Mouse (Mus musculus) midbrain, embryonic 14.5 days (tissue): ENCODE results near the gene Pih1d1. TPM values are rescaled to one million over a fixed set of nuclear protein-coding genes. Genes with fewer than 3 reads are reported as not detected.

Experiments
- ATAC-seq: fragments of 200-750 bp; cut with Nextera tagmentation; 2 replicates; pipeline ENCODE4 v1.8.0; 2017; ENCODE audit warnings: moderate number of reproducible peaks, moderate library complexity; ENCODE audit not compliant: low FRiP score, low TSS enrichment
- DNase-seq: peaks from one replicate; pipeline ENCODE4 v3.0.0-alpha.2; 2015
- H3K27ac ChIP-seq: fragments of 300-500 bp; sonication (generic); replicated peaks from 2 replicates; pipeline ENCODE4 v1.5.1; 2014; ENCODE audit warnings: mild to moderate bottlenecking, low read depth, low read length, moderate library complexity
- H3K27me3 ChIP-seq: fragments of 300-500 bp; sonication (generic); 2 replicates; pipeline ENCODE4 v1.6.1; 2014; ENCODE audit warnings: low read length, control low read depth, mixed read lengths; ENCODE audit not compliant: control insufficient read depth, insufficient read depth
- H3K36me3 ChIP-seq: fragments of 300-500 bp; sonication (generic); 2 replicates; pipeline ENCODE4 v1.6.1; 2014; ENCODE audit warnings: low read length, control low read depth; ENCODE audit not compliant: control insufficient read depth, insufficient read depth
- H3K4me1 ChIP-seq: fragments of 300-500 bp; sonication (generic); 2 replicates; pipeline ENCODE4 v1.6.1; 2014; ENCODE audit warnings: mild to moderate bottlenecking, antibody characterized with exemption, low read length, control low read depth; ENCODE audit not compliant: control insufficient read depth, insufficient read depth
- H3K4me2 ChIP-seq: fragments of 300-500 bp; sonication (generic); 2 replicates; pipeline ENCODE4 v1.6.1; 2014; ENCODE audit warnings: mild to moderate bottlenecking, low read length, moderate library complexity
- H3K4me3 ChIP-seq: fragments of 300-500 bp; sonication (generic); replicated peaks from 2 replicates; pipeline ENCODE4 v1.5.1; 2014; ENCODE audit warnings: low read depth, low read length
- H3K9ac ChIP-seq: fragments of 300-500 bp; sonication (generic); replicated peaks from 2 replicates; pipeline ENCODE4 v1.6.1; 2014; ENCODE audit warnings: mild to moderate bottlenecking, low read length, moderate library complexity
- H3K9me3 ChIP-seq: fragments of 300-500 bp; sonication (generic); 2 replicates; pipeline ENCODE4 v1.6.1; 2016; ENCODE audit warnings: low read length, control low read depth, mixed read lengths; ENCODE audit not compliant: control insufficient read depth
- WGBS: fragments of 180-500 bp; shearing (Covaris S2); extraction: QIAGEN DNeasy Blood & Tissue Kit; methylation state at CpG from one replicate; pipeline ENCODE4 v1.1.7; 2014; 5-methylcytosine and 5-hydroxymethylcytosine counted together
- polyA plus RNA-seq: library from polyadenylated mRNA; unstranded; fragments of >200 nt; fragmentation: Nextera tagmentation; extraction: Ambion mirVana; gene quantifications from 2 replicates; pipeline ENCODE4 v1.2.1, GENCODE M21; 2014

Pih1d1 gene
- polyA plus RNA-seq, 1 experiment from 2014 or later = 96.2 TPM

DNA sequence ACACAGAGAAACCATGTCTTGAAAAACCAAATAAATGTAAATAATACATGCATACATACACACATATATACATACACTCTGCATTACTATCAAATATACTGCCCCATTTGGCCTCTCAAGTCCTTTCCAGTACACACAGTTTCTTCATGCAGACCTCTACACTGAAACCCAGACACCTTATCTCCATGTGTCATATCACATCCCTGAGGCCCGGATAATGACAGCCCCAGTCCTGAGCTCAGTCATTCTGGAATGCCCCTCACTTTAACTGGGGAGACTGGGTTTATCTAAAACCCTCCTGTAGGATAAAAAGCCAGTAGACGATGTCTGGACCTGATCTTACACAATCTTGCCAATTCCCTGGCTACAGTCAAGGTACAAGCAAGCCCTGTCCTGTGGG, 40.6 kb upstream of the Pih1d1 start:
- ATAC-seq = no peak
- no peak overlapping the region for H3K4me3 ChIP-seq
- 88% methylated on average over 2 of the region's 2 CpGs for WGBS
- H3K27ac ChIP-seq = no peak overlapping the region
- no peaks in the 10 kb centered on the region for H3K27me3 ChIP-seq
- H3K9me3 ChIP-seq = no peaks in the 10 kb centered on the region
- no peak overlapping the region for H3K9ac ChIP-seq
- no peak for DNase-seq
- H3K36me3 ChIP-seq = peaks cover 10% of the 10 kb centered on the region
- no peaks in the 10 kb centered on the region for H3K4me1 ChIP-seq
- no peak overlapping the region for H3K4me2 ChIP-seq

DNA sequence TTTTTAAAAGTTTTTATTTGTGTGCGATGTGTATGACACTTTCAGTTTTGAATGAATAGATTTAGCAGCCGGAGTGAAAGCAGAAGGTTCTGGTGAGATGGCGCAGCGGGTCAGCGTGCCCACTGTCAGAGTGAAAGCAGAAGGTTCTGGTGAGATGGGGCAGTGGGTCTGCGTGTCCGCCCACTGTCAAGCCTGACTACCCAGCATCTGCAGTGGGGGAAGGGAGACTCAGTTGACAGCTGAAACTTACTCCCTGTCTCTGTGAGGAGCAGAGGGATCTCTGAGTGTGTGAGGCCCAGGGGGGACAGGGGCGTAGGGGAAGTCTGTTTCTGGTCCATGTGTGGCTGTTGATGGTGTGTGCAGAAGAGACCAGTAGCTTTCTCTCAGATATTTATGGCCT, 36.5 kb upstream of the Pih1d1 start:
- Histone ChIP-seq H3K36me3 (peaks cover 48% of the 10 kb centered on the region), H3K27me3 (no peaks in the 10 kb centered on the region), H3K4me2 (no peak overlapping the region), H3K27ac (no peak overlapping the region), H3K9me3 (no peaks in the 10 kb centered on the region), H3K4me1 (no peaks in the 10 kb centered on the region), H3K9ac (no peak overlapping the region), H3K4me3 (no peak overlapping the region)
- ATAC-seq = no peak
- DNase-seq = no peak
- 75% methylated on average over 8 of the region's 8 CpGs for WGBS

- WGBS = 87% methylated on average over 6 of the region's 6 CpGs
- H3K27ac ChIP-seq = no peak overlapping the region
- H3K9me3 ChIP-seq = no peaks in the 10 kb centered on the region
- H3K4me3 ChIP-seq = no peak overlapping the region
- DNase-seq = no peak
- no peak for ATAC-seq
- H3K27me3 ChIP-seq = no peaks in the 10 kb centered on the region
- peaks cover 6% of the 10 kb centered on the region for H3K4me1 ChIP-seq
- peaks cover 55% of the 10 kb centered on the region for H3K36me3 ChIP-seq
- H3K4me2 ChIP-seq = no peak overlapping the region
- no peak overlapping the region for H3K9ac ChIP-seq
Measured at GRCm38 (mm10) chr7:45118336-45118735, 35.8 kb upstream of the Pih1d1 start.

- no peak overlapping the region for H3K4me3 ChIP-seq
- no peaks in the 10 kb centered on the region for H3K27me3 ChIP-seq
- 85% methylated on average over 5 of the region's 5 CpGs for WGBS
- H3K9ac ChIP-seq = no peak overlapping the region
- H3K4me2 ChIP-seq = no peak overlapping the region
- DNase-seq (no peak), ATAC-seq (no peak)
- no peak overlapping the region for H3K27ac ChIP-seq
- peaks cover 57% of the 10 kb centered on the region for H3K36me3 ChIP-seq
- peaks cover 7% of the 10 kb centered on the region for H3K4me1 ChIP-seq
- no peaks in the 10 kb centered on the region for H3K9me3 ChIP-seq
Measured at GRCm38 (mm10) chr7:45119780-45120709, 34.1 kb upstream of the Pih1d1 start.

DNA sequence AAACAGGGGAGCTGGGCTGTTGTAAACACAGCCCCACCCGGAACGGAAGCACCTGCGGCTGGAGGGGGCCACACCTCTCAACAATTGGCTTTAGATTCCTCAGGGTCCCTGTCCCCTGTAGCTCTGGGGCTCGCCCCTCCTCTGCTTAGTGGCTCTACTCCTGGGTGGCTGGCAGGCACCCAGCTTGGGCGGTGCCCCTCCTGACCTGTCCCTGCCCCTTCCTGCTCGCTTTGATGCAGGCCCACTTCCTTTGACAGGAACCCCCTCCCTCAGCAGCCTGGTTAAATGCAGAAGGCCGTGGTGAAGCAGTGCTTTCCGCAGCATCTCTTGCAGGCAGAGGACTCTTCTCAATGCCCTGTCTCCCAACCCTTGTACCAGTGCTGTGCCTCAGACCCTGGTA, 32.7 kb upstream of the Pih1d1 start:
- WGBS = 86% methylated on average over 8 of the region's 8 CpGs
- Histone ChIP-seq H3K4me3 (no peak overlapping the region), H3K4me1 (peaks cover 7% of the 10 kb centered on the region), H3K9me3 (no peaks in the 10 kb centered on the region), H3K36me3 (peaks cover 71% of the 10 kb centered on the region), H3K27me3 (no peaks in the 10 kb centered on the region), H3K9ac (no peak overlapping the region), H3K27ac (no peak overlapping the region), H3K4me2 (no peak overlapping the region)
- no peak for ATAC-seq
- no peak for DNase-seq

DNA sequence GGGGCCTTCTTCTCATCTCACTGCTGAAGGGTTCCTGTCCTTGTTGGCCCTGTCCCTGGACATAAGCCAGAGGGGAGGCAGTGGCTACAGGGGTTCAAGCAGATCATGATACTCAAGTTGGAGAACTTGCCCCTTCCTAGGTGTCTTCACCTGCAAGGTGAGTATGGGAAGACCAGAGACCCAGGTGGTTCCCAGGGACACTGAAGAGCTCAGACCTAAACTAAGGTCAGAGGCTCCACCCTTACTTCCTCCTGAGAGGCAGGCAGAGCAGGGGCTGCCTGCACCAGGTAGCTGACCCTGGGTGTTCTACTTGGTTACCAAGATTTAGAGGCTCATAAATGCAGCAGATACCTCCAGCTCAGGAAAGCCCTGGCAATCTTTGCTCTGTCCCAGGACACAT, 32.1 kb upstream of the Pih1d1 start:
- Histone ChIP-seq H3K9me3 (no peaks in the 10 kb centered on the region), H3K36me3 (peaks cover 76% of the 10 kb centered on the region), H3K9ac (no peak overlapping the region), H3K27me3 (no peaks in the 10 kb centered on the region), H3K4me2 (0 out of 2 replicates have a peak overlapping the region, but pooled peaks have one; percentile 15), H3K4me3 (no peak overlapping the region), H3K27ac (no peak overlapping the region), H3K4me1 (peaks cover 9% of the 10 kb centered on the region)
- no peak for ATAC-seq
- DNase-seq = no peak

- DNase-seq = no peak
- H3K36me3 ChIP-seq = peaks cover 81% of the 10 kb centered on the region
- H3K4me3 ChIP-seq = peak overlapping the region; percentile 70
- ATAC-seq = no peak
- no peaks in the 10 kb centered on the region for H3K27me3 ChIP-seq
- no peaks in the 10 kb centered on the region for H3K9me3 ChIP-seq
- H3K9ac ChIP-seq = peak overlapping the region; percentile 93
- peak overlapping the region; percentile 88 for H3K4me2 ChIP-seq
- H3K4me1 ChIP-seq = peaks cover 16% of the 10 kb centered on the region
- no peak overlapping the region for H3K27ac ChIP-seq
- 88% methylated on average over 15 of the region's 15 CpGs for WGBS
Measured at GRCm38 (mm10) chr7:45122561-45123185, 31.4 kb upstream of the Pih1d1 start.

- Histone ChIP-seq H3K9ac (peak overlapping the region; percentile 93), H3K36me3 (peaks cover 76% of the 10 kb centered on the region), H3K27ac (no peak overlapping the region; the same call in 1 of the 2 replicates), H3K27me3 (no peaks in the 10 kb centered on the region), H3K9me3 (no peaks in the 10 kb centered on the region), H3K4me2 (peak overlapping the region; percentile 88), H3K4me1 (peaks cover 18% of the 10 kb centered on the region), H3K4me3 (peak overlapping the region; percentile 70)
- no peak for ATAC-seq
- DNase-seq = peak; percentile 37
- WGBS = 26% methylated on average over 12 of the region's 12 CpGs
Measured at GRCm38 (mm10) chr7:45123186-45123570, 30.9 kb upstream of the Pih1d1 start.
